Mouse (Mus musculus) gastrocnemius, postnatal 14 days (tissue): ENCODE data around the gene Ly6g6c. TPM values are rescaled to one million over a fixed set of nuclear protein-coding genes. Genes with fewer than 3 reads are reported as not detected.

Source experiments
- DNase-seq: peaks from one replicate; pipeline ENCODE4 v3.0.0; 2021; ENCODE audit warnings: mixed read lengths
- intact Hi-C: fragments of 180-260 bp; cut with DNase I; formaldehyde crosslinking; loops from one replicate; pipeline ENCODE4 v1.15.1; 2025; ENCODE audit warnings: low total_unique reads
- total RNA-seq, 2 experiments: library from RNA; stranded (reverse); gene quantifications; 2 replicates each; pipeline ENCODE4 v1.2.3; 2021

Ly6g6c gene
- total RNA-seq, 2 experiments from 2014 or later, result not detected

GRCm38 (mm10) chr17:35102299-35102698 is 37.1 kb downstream of the Ly6g6c start:
- DNase-seq, result no peak
- intact Hi-C loops, result loop anchor here (5.0 kb wide), 1 partner anchor 85 kb away; the partner anchor contains the start of gene Vwa7

DNA sequence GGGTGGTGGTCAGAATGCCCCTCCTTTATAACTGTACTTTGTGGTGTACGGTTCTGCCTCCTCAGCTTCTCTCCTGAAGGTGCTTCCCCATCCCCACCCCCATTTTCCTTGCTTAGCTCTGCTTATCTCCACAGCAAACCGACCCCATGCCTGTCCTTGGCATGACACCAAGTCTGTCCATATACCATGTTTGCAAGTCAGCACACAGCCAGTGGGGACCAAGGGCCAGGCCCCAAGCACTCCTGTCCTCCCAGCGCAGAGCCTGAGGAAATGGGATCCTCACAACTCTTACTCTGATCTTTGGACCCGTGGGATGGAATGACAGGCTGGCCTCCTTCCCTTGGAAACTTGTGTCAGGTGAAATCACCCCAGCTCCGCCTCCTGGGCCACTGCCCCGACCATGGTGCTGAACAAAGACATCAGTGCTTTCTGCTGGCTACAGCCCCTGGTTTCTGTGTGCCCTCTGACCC is 38.1 kb downstream of the Ly6g6c start:
- no peak for DNase-seq
- intact Hi-C loops, result loop anchor here (5.0 kb wide), 1 partner anchor 86 kb away; the partner anchor contains the start of gene Vwa7

DNA sequence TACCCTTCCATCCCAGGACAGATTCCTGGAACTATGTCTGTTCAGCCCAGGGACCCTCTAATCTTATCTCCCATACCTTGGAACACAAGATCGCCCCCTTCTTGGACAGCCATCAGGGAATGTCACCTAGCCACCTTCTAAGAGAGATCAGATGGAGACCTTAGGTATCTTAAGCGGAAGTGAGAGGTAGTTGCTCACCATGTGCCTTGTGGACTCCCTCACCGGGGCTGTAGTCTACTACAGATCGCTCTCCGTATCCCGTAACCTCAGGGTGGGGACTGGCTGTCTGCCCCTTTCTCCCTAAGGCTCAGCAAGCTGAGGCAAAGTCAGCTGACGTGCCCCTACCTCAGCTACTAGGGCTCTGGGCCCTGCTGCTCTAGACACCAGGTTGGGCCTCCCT is 38.9 kb downstream of the Ly6g6c start:
- DNase-seq, result no peak
- intact Hi-C loops, result loop anchor here (5.0 kb wide), 1 partner anchor 87 kb away; the partner anchor contains the start of gene Vwa7

- intact Hi-C loops, result loop anchor here (5.0 kb wide), 1 partner anchor 87 kb away; the partner anchor contains the start of gene Vwa7
Measured at GRCm38 (mm10) chr17:35104754-35105153, 39.6 kb downstream of the Ly6g6c start.

GRCm38 (mm10) chr17:35105740-35106389 is 40.7 kb downstream of the Ly6g6c start:
- intact Hi-C loops, result no loop called here
- peak; percentile 35 for DNase-seq

More at GRCm38 (mm10) chr17:35104754-35105153, 39.6 kb downstream of the Ly6g6c start:
- DNase-seq, result no peak

DNA sequence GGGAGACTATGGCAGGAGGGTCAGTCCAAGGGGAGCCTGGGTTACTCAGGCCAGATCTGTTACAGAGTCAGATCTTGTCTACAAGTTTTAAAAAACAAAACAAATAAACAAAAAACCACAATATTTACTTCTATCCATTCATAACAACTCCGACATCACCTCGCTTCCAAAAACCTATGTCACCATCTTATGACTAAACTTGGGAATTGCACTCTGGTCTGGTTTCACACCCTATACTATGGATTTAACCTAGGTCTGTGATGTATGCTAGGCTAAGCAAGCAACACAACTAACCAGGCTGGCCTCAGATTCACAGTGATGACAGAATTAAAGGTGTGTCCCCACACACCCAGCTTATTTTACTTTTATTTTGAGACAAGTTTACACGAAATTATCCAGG is 41.3 kb downstream of the Ly6g6c start:
- DNase-seq, result no peak
- intact Hi-C loops, result no loop called here

GRCm38 (mm10) chr17:35108097-35108496 is 42.9 kb downstream of the Ly6g6c start, which contains the start of gene Ly6g5c:
TSS of gene Ly6g5c (plus strand) at chr17:35108279.
- DNase-seq, result no peak
- intact Hi-C loops, result no loop called here

- no peak for DNase-seq
- intact Hi-C loops, result no loop called here
Measured at GRCm38 (mm10) chr17:35111774-35112173, 46.6 kb downstream of the Ly6g6c start.

GRCm38 (mm10) chr17:35115046-35116019 is 50.1 kb downstream of the Ly6g6c start, which contains the start of gene Ly6g5b:
TSS of gene Ly6g5b (minus strand) at chr17:35115428.
- peak; percentile 31 for DNase-seq
- intact Hi-C loops, result no loop called here

Other genes starting within 250 kb of the Ly6g6c start
- gene Stk19, start 228.4 kb upstream of the Ly6g6c start, total RNA-seq, result 1 to 10 TPM; 6.8 to 7.2 TPM
- 10 to 100 TPM in 1 of 2 experiments, 1 to 10 TPM in 1; 9.3 to 13.0 TPM for gene Dxo, start 228.4 kb upstream of the Ly6g6c start, total RNA-seq
- 10 to 100 TPM; 17.4 to 17.8 TPM for gene Skiv2l, start 215.2 kb upstream of the Ly6g6c start, total RNA-seq
- 10 to 100 TPM in 1 of 2 experiments, 1 to 10 TPM in 1; 9.7 to 13.4 TPM for gene Nelfe, start 215.0 kb upstream of the Ly6g6c start, total RNA-seq
- 1 to 10 TPM in 1 of 2 experiments, under 1 TPM in 1; 0.75 to 1.9 TPM for gene Cfb, start 202.9 kb upstream of the Ly6g6c start, total RNA-seq
- gene Zbtb12, start 185.9 kb upstream of the Ly6g6c start, total RNA-seq, result 1 to 10 TPM; 3.4 to 5.1 TPM
- not detected for gene Gm20547, start 183.3 kb upstream of the Ly6g6c start, total RNA-seq
- 1 to 10 TPM; 1.8 to 3.1 TPM for gene C2, start 167.1 kb upstream of the Ly6g6c start, total RNA-seq
- gene Ehmt2, start 166.9 kb upstream of the Ly6g6c start, total RNA-seq, result 10 to 100 TPM; 29.4 to 32.2 TPM
- under 1 TPM in 1 of 2 experiments, not detected in 1; 0.09 TPM for gene Slc44a4, start 150.9 kb upstream of the Ly6g6c start, total RNA-seq
- 1 to 10 TPM; 8.0 to 8.3 TPM for gene Neu1, start 134.1 kb upstream of the Ly6g6c start, total RNA-seq
- gene Hspa1b, start 106.2 kb upstream of the Ly6g6c start, total RNA-seq, result 1 to 10 TPM; 2.6 to 5.9 TPM
- gene Gm20481, start 95.5 kb upstream of the Ly6g6c start, total RNA-seq, result not detected
- gene Hspa1a, start 93.2 kb upstream of the Ly6g6c start, total RNA-seq, result 1 to 10 TPM; 3.8 to 6.8 TPM
- 10 to 100 TPM; 11.6 to 14.8 TPM for gene Hspa1l, start 92.7 kb upstream of the Ly6g6c start, total RNA-seq
- gene Lsm2, start 83.5 kb upstream of the Ly6g6c start, total RNA-seq, result 10 to 100 TPM; 19.5 to 20.1 TPM
- 10 to 100 TPM; 26.8 to 29.2 TPM for gene Vars, start 64.4 kb upstream of the Ly6g6c start, total RNA-seq
- gene Vwa7, start 48.8 kb upstream of the Ly6g6c start, total RNA-seq, result 1 to 10 TPM; 3.7 to 3.9 TPM
- 1 to 10 TPM in 1 of 2 experiments, under 1 TPM in 1; 0.38 to 1.5 TPM for gene Sapcd1, start 37.4 kb upstream of the Ly6g6c start, total RNA-seq
- under 1 TPM; 0.84 to 0.94 TPM for gene Msh5, start 18.6 kb upstream of the Ly6g6c start, total RNA-seq
- gene Clic1, start 15.4 kb upstream of the Ly6g6c start, total RNA-seq, result 10 to 100 TPM; 28.3 to 32.5 TPM
- 10 to 100 TPM; 23.4 to 32.2 TPM for gene Ddah2, start 6.4 kb upstream of the Ly6g6c start, total RNA-seq
- gene Mpig6b, start 796 bp downstream of the Ly6g6c start, total RNA-seq, result not detected
- gene Ly6g6e, start 11.5 kb downstream of the Ly6g6c start, total RNA-seq, result not detected
- gene Ly6g6d, start 12.7 kb downstream of the Ly6g6c start, total RNA-seq, result under 1 TPM; 0.64 TPM
- not detected for gene Ly6g6f, start 20.2 kb downstream of the Ly6g6c start, total RNA-seq
- gene Abhd16a, start 23.9 kb downstream of the Ly6g6c start, total RNA-seq, result 10 to 100 TPM; 52.8 to 58.5 TPM
- gene Ly6g5c, start 42.9 kb downstream of the Ly6g6c start, total RNA-seq, result not detected
- under 1 TPM; 0.27 to 0.37 TPM for gene Ly6g5b, start 50.0 kb downstream of the Ly6g6c start, total RNA-seq
- gene Gpank1, start 56.1 kb downstream of the Ly6g6c start, total RNA-seq, result 1 to 10 TPM; 7.0 to 7.9 TPM
- 100 to 1,000 TPM; 156 to 166 TPM for gene Csnk2b, start 56.7 kb downstream of the Ly6g6c start, total RNA-seq
- gene D17H6S53E, start 61.0 kb downstream of the Ly6g6c start, total RNA-seq, result 10 to 100 TPM; 14.4 to 16.1 TPM
- gene Apom, start 66.7 kb downstream of the Ly6g6c start, total RNA-seq, result not detected
- gene Bag6, start 69.8 kb downstream of the Ly6g6c start, total RNA-seq, result 100 to 1,000 TPM; 193 to 200 TPM
- 100 to 1,000 TPM; 102 to 118 TPM for gene Prrc2a, start 99.5 kb downstream of the Ly6g6c start, total RNA-seq
- under 1 TPM; 0.71 to 0.90 TPM for gene Aif1, start 110.7 kb downstream of the Ly6g6c start, total RNA-seq
- gene Lst1, start 123.1 kb downstream of the Ly6g6c start, total RNA-seq, result 1 to 10 TPM; 1.5 to 2.8 TPM
- under 1 TPM in 1 of 2 experiments, not detected in 1; 0.31 TPM for gene Ltb, start 129.1 kb downstream of the Ly6g6c start, total RNA-seq
- gene Tnf, start 136.6 kb downstream of the Ly6g6c start, total RNA-seq, result under 1 TPM; 0.24 to 0.68 TPM
- gene Lta, start 140.0 kb downstream of the Ly6g6c start, total RNA-seq, result under 1 TPM; 0.42 to 0.78 TPM
- not detected for gene Gm16181, start 155.4 kb downstream of the Ly6g6c start, total RNA-seq
- 1 to 10 TPM; 2.3 to 2.7 TPM for gene Atp6v1g2, start 168.3 kb downstream of the Ly6g6c start, total RNA-seq
- gene Nfkbil1, start 170.4 kb downstream of the Ly6g6c start, total RNA-seq, result 1 to 10 TPM; 7.6 to 7.9 TPM
- gene Ddx39b, start 176.4 kb downstream of the Ly6g6c start, total RNA-seq, result 100 to 1,000 TPM in 1 of 2 experiments, 10 to 100 TPM in 1; 85.3 to 103 TPM
- gene H2-D1, start 197.3 kb downstream of the Ly6g6c start, total RNA-seq, result 10 to 100 TPM; 34.3 to 40.7 TPM